ENCODE assay signal across 22 mouse cellular contexts in genomic region chr19:45737846-45738484, GRCm38 (mm10). TPM values are rescaled to one million over a fixed set of nuclear protein-coding genes. Genes with fewer than 3 reads are reported as not detected.
"Had no signal": no experiment of that assay in that cellular context is flagged by ENCODE, and none has a peak within 500 bp of the region (broad histone marks: within the 10 kb centered on the region; RNA-seq: fewer than 3 reads in every experiment).

No protein-coding gene starts in this region.

- H3K36me3 ChIP-seq: kidney, embryonic 15.5 days; liver, embryonic 13.5 days; midbrain, embryonic 13.5 days had no signal

- H3K27ac ChIP-seq: kidney, embryonic 15.5 days; liver, embryonic 13.5 days; midbrain, embryonic 13.5 days had no signal

- H3K9me3 ChIP-seq: kidney, embryonic 15.5 days; liver, embryonic 13.5 days; midbrain, embryonic 13.5 days had no signal

- DNase-seq: kidney, adult 11 months; kidney, adult 8-10 months; kidney, postnatal 10 days; kidney, postnatal 36 days; liver, embryonic 13.5 days; lung, adult 2 months; lung, postnatal 14 days; lung, postnatal 4 days; thymus, adult 18-20 months had no signal

- H3K9ac ChIP-seq: liver, embryonic 13.5 days had no signal

RNA-seq across cellular contexts. Expression of gene Fgf8, which starts 4.8 kb away (rescaled TPM):
- total RNA-seq: layer of hippocampus, adult 8-10 months; layer of hippocampus, postnatal 14 days; left cerebral cortex, postnatal 36 days; liver, adult 2 months; megakaryocyte progenitor cell, adult 5-6 weeks; megakaryocyte-erythroid progenitor cell, adult 5-6 weeks had no signal
- polyA plus RNA-seq: liver, adult 2 months; liver, embryonic 13.5 days; liver, embryonic 16.5 days; lung, adult 2 months; lung, embryonic 16.5 days; small intestine, adult 2 months; stomach, embryonic 16.5 days; urinary bladder, adult 2 months had no signal
